Mouse (Mus musculus) inflammation-experienced regulatory T-cells, adult 16 weeks (primary cell): ENCODE results near the gene Gm614. TPM values are rescaled to one million over a fixed set of nuclear protein-coding genes. Genes with fewer than 3 reads are reported as not detected.

Source experiments
- polyA plus RNA-seq: library from polyadenylated mRNA; unstranded; fragments of 100-300 nt; shearing (Covaris generic); gene quantifications from one replicate; pipeline ENCODE4 v1.2.1, GENCODE M21; 2017

Gene Gm614
- 4.8 TPM for polyA plus RNA-seq

GRCm38 (mm10) chrX:101263892-101264291, at the start of gene Gm614:
Gm614 (minus strand) TSS chrX:101263992.

GRCm38 (mm10) chrX:101299055-101299454, 35.3 kb upstream of the Gm614 start, which contains the start of gene Nlgn3:
Nlgn3 (plus strand) TSS chrX:101299168.

GRCm38 (mm10) chrX:101273875-101274738, 10.3 kb upstream of the Gm614 start, which contains the start of gene Med12:
Med12 (plus strand) TSS chrX:101274030.

GRCm38 (mm10) chrX:101268755-101269124, 4.9 kb upstream of the Gm614 start, which contains the start of gene Gm20489:
Gm20489 (minus strand) TSS chrX:101269023.

GRCm38 (mm10) chrX:101268025-101268754, 4.4 kb upstream of the Gm614 start, which contains the start of gene Il2rg:
Il2rg (minus strand) TSS chrX:101268255.

GRCm38 (mm10) chrX:101253952-101254729, 9.7 kb downstream of the Gm614 start, which contains the start of gene Foxo4:
Foxo4 (plus strand) TSS chrX:101254528.

GRCm38 (mm10) chrX:101221834-101222795, 41.7 kb downstream of the Gm614 start, which contains the start of gene Snx12:
Snx12 (minus strand) TSS chrX:101222563.

Other genes starting within 250 kb of the Gm614 start
- 0.12 TPM for gene Tex11, start 204.3 kb downstream of the Gm614 start, polyA plus RNA-seq
- gene Slc7a3, start 178.0 kb downstream of the Gm614 start, polyA plus RNA-seq, result 1.1 TPM
- gene Snx12, start 41.4 kb downstream of the Gm614 start, polyA plus RNA-seq, result 60.7 TPM
- 2.0 TPM for gene Foxo4, start 9.5 kb downstream of the Gm614 start, polyA plus RNA-seq
- 1,777 TPM for gene Il2rg, start 4.3 kb upstream of the Gm614 start, polyA plus RNA-seq
- not detected for gene Gm20489, start 5.0 kb upstream of the Gm614 start, polyA plus RNA-seq
- gene Med12, start 10.0 kb upstream of the Gm614 start, polyA plus RNA-seq, result 99.2 TPM
- gene Nlgn3, start 35.2 kb upstream of the Gm614 start, polyA plus RNA-seq, result 0.07 TPM
- gene Gjb1, start 112.4 kb upstream of the Gm614 start, polyA plus RNA-seq, result not detected
- gene Zmym3, start 156.9 kb upstream of the Gm614 start, polyA plus RNA-seq, result 21.8 TPM
- 343 TPM for gene Nono, start 165.3 kb upstream of the Gm614 start, polyA plus RNA-seq
- gene Itgb1bp2, start 185.1 kb upstream of the Gm614 start, polyA plus RNA-seq, result 0.56 TPM